19 mouse cellular contexts compared by ENCODE assay signal in the genomic region with DNA sequence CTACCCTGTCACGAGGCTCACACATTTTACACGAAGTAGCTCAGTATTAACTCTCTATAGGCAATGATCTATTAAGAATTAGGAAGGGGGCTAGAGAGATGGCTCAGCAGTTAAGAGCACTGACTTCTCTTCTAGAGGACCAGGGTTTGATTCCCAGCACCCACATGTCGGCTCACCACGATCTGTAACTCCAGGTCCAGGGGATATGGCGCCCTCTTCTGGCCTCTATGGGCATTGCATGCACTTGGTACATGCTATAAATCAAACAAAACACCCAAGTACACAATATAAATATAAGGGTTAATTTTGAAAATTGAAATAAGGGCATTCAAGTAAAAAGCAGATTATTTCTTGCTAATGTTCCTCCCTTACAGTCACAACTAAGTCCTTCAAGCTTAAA.
A peak's percentile ranks its signal among the peaks of the same experiment; 100 is the strongest.
DNase-seq lines count a peak whose midpoint lies in the region; ATAC-seq and TF ChIP-seq lines count a peak whose summit lies in the region.
"Had no signal": no experiment of that assay in that cellular context is flagged by ENCODE, and none has a peak within 500 bp of the region (broad histone marks: within the 10 kb centered on the region; RNA-seq: fewer than 3 reads in every experiment).

No protein-coding gene starts in this region.

- H3K27me3 ChIP-seq in cerebellum, adult 2 months (ENCODE audit: control insufficient read depth, insufficient read depth, low read length), result no peaks in the 10 kb centered on the region
- H3K27me3 ChIP-seq in thymus, adult 2 months (ENCODE audit: control insufficient read depth, insufficient read depth, low read length), result no peaks in the 10 kb centered on the region
- no peaks in the 10 kb centered on the region for H3K27me3 ChIP-seq in forebrain, embryonic 12.5 days
- H3K27me3 ChIP-seq: embryonic facial prominence, embryonic 13.5 days; liver, embryonic 13.5 days; neural tube, embryonic 13.5 days had no signal

- TF ChIP-seq CTCF in cerebellum, adult 2 months (IDR thresholded peaks at IDR 0.05; ENCODE audit: borderline replicate concordance, insufficient read depth, low read depth, low read length), result peak; percentile 13; the same call in 1 of the 2 replicates
- peak; percentile 41 for TF ChIP-seq CTCF in left cerebral cortex, adult 2 months (IDR thresholded peaks at IDR 0.05)
- TF ChIP-seq CTCF in thymus, adult 2 months (IDR thresholded peaks at IDR 0.05; ENCODE audit: borderline replicate concordance, control insufficient read depth, extremely low read depth, insufficient read depth, low read length, poor library complexity), result peak; percentile 23; the same call in 1 of the 2 replicates

- H3K4me1 ChIP-seq in cerebellum, adult 2 months (ENCODE audit: control insufficient read depth, insufficient read depth, low read length), result no peaks in the 10 kb centered on the region
- no peaks in the 10 kb centered on the region for H3K4me1 ChIP-seq in thymus, adult 2 months (replicated peaks; ENCODE audit: control insufficient read depth, insufficient read depth, low read length)
- no peaks in the 10 kb centered on the region for H3K4me1 ChIP-seq in forebrain, embryonic 12.5 days
- H3K4me1 ChIP-seq: embryonic facial prominence, embryonic 13.5 days; liver, embryonic 13.5 days; neural tube, embryonic 13.5 days had no signal

- no peak overlapping the region for H3K4me2 ChIP-seq in forebrain, embryonic 12.5 days
- H3K4me2 ChIP-seq: embryonic facial prominence, embryonic 13.5 days; hindbrain, embryonic 14.5 days; liver, embryonic 13.5 days; neural tube, embryonic 13.5 days had no signal

- H3K4me3 ChIP-seq in cerebellum, adult 2 months (replicated peaks; ENCODE audit: insufficient read depth, low read depth, low read length), result no peak overlapping the region
- H3K4me3 ChIP-seq in left cerebral cortex, adult 2 months, result no peak overlapping the region
- no peak overlapping the region for H3K4me3 ChIP-seq in thymus, adult 2 months (ENCODE audit: control insufficient read depth, insufficient read depth, low read length)
- H3K4me3 ChIP-seq in forebrain, embryonic 12.5 days (replicated peaks), result no peak overlapping the region
- H3K4me3 ChIP-seq: embryonic facial prominence, embryonic 13.5 days; liver, embryonic 13.5 days; neural tube, embryonic 13.5 days had no signal

- H3K27ac ChIP-seq in cerebellum, adult 2 months (ENCODE audit: insufficient read depth, low read length), result no peak overlapping the region
- H3K27ac ChIP-seq in left cerebral cortex, adult 2 months, result no peak overlapping the region
- no peak overlapping the region for H3K27ac ChIP-seq in thymus, adult 2 months (ENCODE audit: control insufficient read depth, insufficient read depth, low read length)
- no peak overlapping the region for H3K27ac ChIP-seq in forebrain, embryonic 12.5 days
- H3K27ac ChIP-seq: embryonic facial prominence, embryonic 13.5 days; hindbrain, embryonic 14.5 days; liver, embryonic 13.5 days; neural tube, embryonic 13.5 days had no signal

- H3K9me3 ChIP-seq in forebrain, embryonic 12.5 days, result peaks cover 4% of the 10 kb centered on the region; the same call in 1 of the 2 replicates
- H3K9me3 ChIP-seq: liver, embryonic 13.5 days had no signal

- DNase-seq in cerebellum, adult 2 months, result no peak
- no peak for DNase-seq in cerebellum, adult 8-10 months
- DNase-seq in left cerebral cortex, adult 2 months (ENCODE audit: extremely low spot score in 1 of 2, low spot score in 2 of 2), result no peak
- DNase-seq in left cerebral cortex, postnatal 36 days (ENCODE audit: low spot score in 2 of 2), result no peak
- DNase-seq in thymus, adult 2 months, result no peak
- no peak for DNase-seq in thymus, postnatal 14 days
- no peak for DNase-seq in cerebellum, adult 9-10 months
- DNase-seq: adrenal gland, adult 2 months; cerebellum, adult 18-20 months; forebrain, postnatal 0 days; gastrocnemius, postnatal 14 days; heart, postnatal 10 days; kidney, adult 8-10 months; kidney, postnatal 4 days; liver, embryonic 13.5 days had no signal

- intact Hi-C loops in left cerebral cortex, adult 2 months (cut with DNase I), result no loop called here
- intact Hi-C loops in left cerebral cortex, postnatal 36 days (cut with DNase I), result no loop called here

- no peak for TF ChIP-seq POLR2A in cerebellum, adult 2 months (IDR thresholded peaks at IDR 0.05; ENCODE audit: borderline replicate concordance, insufficient read depth, low read length)
- no peak for TF ChIP-seq POLR2A in thymus, adult 2 months (IDR thresholded peaks at IDR 0.05; ENCODE audit: control insufficient read depth, extremely low read depth, insufficient read depth, low read length, poor library complexity)

- WGBS in cerebellum, adult 2 months, result 76% methylated on average over 5 of the region's 5 CpGs
- 82% methylated on average over 5 of the region's 5 CpGs for WGBS in thymus, adult 2 months
- 78% methylated on average over 5 of the region's 5 CpGs for WGBS in forebrain, embryonic 12.5 days

- no peak for ATAC-seq in forebrain, embryonic 12.5 days (ENCODE audit: low FRiP score)
- ATAC-seq: forebrain, postnatal 0 days had no signal

- H3K36me3 ChIP-seq in thymus, adult 2 months (ENCODE audit: control insufficient read depth, insufficient read depth, low read length), result no peaks in the 10 kb centered on the region
- H3K36me3 ChIP-seq in forebrain, embryonic 12.5 days (replicated peaks), result no peaks in the 10 kb centered on the region
- H3K36me3 ChIP-seq: embryonic facial prominence, embryonic 13.5 days; liver, embryonic 13.5 days; neural tube, embryonic 13.5 days had no signal

- no peak overlapping the region for H3K9ac ChIP-seq in forebrain, embryonic 12.5 days
- H3K9ac ChIP-seq: embryonic facial prominence, embryonic 13.5 days; forebrain, postnatal 0 days; hindbrain, embryonic 14.5 days; liver, embryonic 13.5 days; neural tube, embryonic 13.5 days had no signal
